Mouse (Mus musculus): ENCODE results near the gene Olfr357. TPM values are rescaled to one million over a fixed set of nuclear protein-coding genes. Genes with fewer than 3 reads are reported as not detected.

Gene Olfr357
- polyA plus RNA-seq (2016; fragmentation: Nextera tagmentation; extraction: Ambion mirVana): not detected in 2 replicates

DNA sequence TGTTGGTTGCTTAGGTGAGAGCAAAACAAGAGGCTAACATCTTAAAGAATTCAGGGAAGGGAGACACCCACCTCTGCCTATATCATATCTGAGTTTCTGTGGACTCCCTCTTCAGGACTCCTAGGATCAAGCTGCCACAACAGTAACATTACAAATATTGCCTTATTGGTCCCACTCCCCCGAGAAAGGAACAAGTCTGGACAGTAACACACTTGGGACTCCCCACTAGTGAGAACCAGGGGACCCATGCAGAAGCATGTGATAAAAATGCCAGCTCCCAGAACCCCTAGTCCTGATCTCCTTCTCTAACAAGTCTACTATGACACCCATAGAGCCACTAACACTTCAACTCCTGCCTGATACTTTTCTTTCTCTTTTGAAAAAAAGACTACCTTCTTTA, at the start of gene Olfr357:
TSS of gene Olfr357 (plus strand) at position 301 of the 400 bp plus-strand sequence.
- H3K4me3 ChIP-seq: no peak within 1 kb of the TSS
- H3K9me3 ChIP-seq: no peaks in the 10 kb centered on the region
- no peaks in the 10 kb centered on the region for H3K4me1 ChIP-seq
- no peak within 1 kb of the TSS for H3K27ac ChIP-seq
- H3K36me3 ChIP-seq: no peaks in the 10 kb centered on the region
- WGBS: 61% methylated on average over 1 of the region's 1 CpGs
- no peak for DNase-seq (ENCODE audit: low spot score)
- H3K27me3 ChIP-seq (ENCODE audit: insufficient read depth, poor library complexity, severe bottlenecking): no peaks in the 10 kb centered on the region

DNA sequence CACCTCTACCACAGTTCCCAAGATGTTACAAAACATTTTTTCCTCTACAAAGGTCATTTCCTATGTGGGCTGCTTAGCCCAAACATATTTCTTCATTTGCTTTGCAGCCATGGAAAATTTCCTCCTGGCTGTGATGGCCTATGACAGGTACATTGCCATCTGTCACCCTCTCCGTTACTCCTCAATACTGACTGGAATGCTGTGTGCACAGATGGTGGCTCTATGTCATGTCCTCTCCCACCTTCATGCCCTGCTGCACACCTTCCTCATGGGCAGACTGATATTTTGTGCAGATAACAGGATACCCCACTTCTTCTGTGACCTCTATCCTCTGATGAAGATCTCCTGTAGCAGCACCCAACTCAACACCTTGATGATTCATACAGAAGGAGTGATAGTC, 3.4 kb downstream of the Olfr357 start:
- H3K9me3 ChIP-seq: no peaks in the 10 kb centered on the region
- H3K27me3 ChIP-seq (ENCODE audit: insufficient read depth, poor library complexity, severe bottlenecking): no peaks in the 10 kb centered on the region
- DNase-seq (ENCODE audit: low spot score): no peak
- H3K4me3 ChIP-seq: no peak overlapping the region
- H3K27ac ChIP-seq: no peak overlapping the region
- 78% methylated on average over 1 of the region's 1 CpGs for whole genome bisulfite sequencing
- no peaks in the 10 kb centered on the region for H3K36me3 ChIP-seq
- no peaks in the 10 kb centered on the region for H3K4me1 ChIP-seq

DNA sequence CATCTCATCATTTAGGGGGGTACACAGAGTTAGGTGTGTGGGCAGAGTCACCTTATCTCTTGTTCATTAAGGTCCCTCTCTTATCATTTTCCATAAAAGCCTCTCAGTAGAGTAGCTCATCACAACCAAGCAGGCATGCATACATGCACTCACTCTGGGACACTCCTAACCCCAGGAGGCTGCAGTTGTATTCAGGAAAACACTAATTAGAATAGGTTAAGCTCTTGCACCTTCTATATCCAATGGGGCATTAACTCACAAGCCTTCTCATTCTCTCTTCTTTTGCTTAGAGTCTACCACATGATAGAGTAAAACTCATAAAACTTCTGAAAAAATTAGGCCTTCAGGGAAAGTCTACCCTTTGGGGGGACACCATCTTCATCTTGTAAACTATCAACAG, 15.6 kb downstream of the Olfr357 start, which contains the start of gene Olfr358:
TSS of gene Olfr358 (minus strand) at position 101 of the 400 bp plus-strand sequence.
- Histone ChIP-seq H3K36me3 (no peaks in the 10 kb centered on the region), H3K4me3 (no peak within 1 kb of the TSS), H3K4me1 (no peaks in the 10 kb centered on the region), H3K9me3 (peaks cover 15% of the 10 kb centered on the region), H3K27ac (no peak within 1 kb of the TSS), H3K27me3 (ENCODE audit: insufficient read depth, poor library complexity, severe bottlenecking) (no peaks in the 10 kb centered on the region)
- DNase-seq (ENCODE audit: low spot score): no peak

Other genes starting within 250 kb of the Olfr357 start
- not detected in 2 replicates for gene Olfr348, start 209.6 kb upstream of the Olfr357 start, polyA plus RNA-seq (2016; fragmentation: Nextera tagmentation; extraction: Ambion mirVana)
- not detected in 2 replicates for gene Olfr50, start 203.3 kb upstream of the Olfr357 start, polyA plus RNA-seq (2016; fragmentation: Nextera tagmentation; extraction: Ambion mirVana)
- gene Olfr3, start 176.8 kb upstream of the Olfr357 start, polyA plus RNA-seq (2016; fragmentation: Nextera tagmentation; extraction: Ambion mirVana): not detected in 2 replicates
- not detected in 2 replicates for gene Olfr350, start 147.5 kb upstream of the Olfr357 start, polyA plus RNA-seq (2016; fragmentation: Nextera tagmentation; extraction: Ambion mirVana)
- gene Olfr351, start 131.2 kb upstream of the Olfr357 start, polyA plus RNA-seq (2016; fragmentation: Nextera tagmentation; extraction: Ambion mirVana): not detected in 2 replicates
- not detected in 2 replicates for gene Olfr352, start 125.4 kb upstream of the Olfr357 start, polyA plus RNA-seq (2016; fragmentation: Nextera tagmentation; extraction: Ambion mirVana)
- not detected in 2 replicates for gene Olfr353, start 100.9 kb upstream of the Olfr357 start, polyA plus RNA-seq (2016; fragmentation: Nextera tagmentation; extraction: Ambion mirVana)
- gene Olfr354, start 88.1 kb upstream of the Olfr357 start, polyA plus RNA-seq (2016; fragmentation: Nextera tagmentation; extraction: Ambion mirVana): not detected in 2 replicates
- gene Olfr355, start 64.9 kb upstream of the Olfr357 start, polyA plus RNA-seq (2016; fragmentation: Nextera tagmentation; extraction: Ambion mirVana): not detected in 2 replicates
- not detected in 2 replicates for gene Olfr356, start 56.7 kb upstream of the Olfr357 start, polyA plus RNA-seq (2016; fragmentation: Nextera tagmentation; extraction: Ambion mirVana)
- gene Olfr358, start 15.5 kb downstream of the Olfr357 start, polyA plus RNA-seq (2016; fragmentation: Nextera tagmentation; extraction: Ambion mirVana): not detected in 2 replicates
- gene Olfr360, start 71.9 kb downstream of the Olfr357 start, polyA plus RNA-seq (2016; fragmentation: Nextera tagmentation; extraction: Ambion mirVana): not detected in 2 replicates
- gene Olfr361, start 95.5 kb downstream of the Olfr357 start, polyA plus RNA-seq (2016; fragmentation: Nextera tagmentation; extraction: Ambion mirVana): not detected in 2 replicates
- not detected in 2 replicates for gene Olfr362, start 124.1 kb downstream of the Olfr357 start, polyA plus RNA-seq (2016; fragmentation: Nextera tagmentation; extraction: Ambion mirVana)
- not detected in 2 replicates for gene Olfr364-ps1, start 145.5 kb downstream of the Olfr357 start, polyA plus RNA-seq (2016; fragmentation: Nextera tagmentation; extraction: Ambion mirVana)
- not detected in 2 replicates for gene Olfr365, start 194.4 kb downstream of the Olfr357 start, polyA plus RNA-seq (2016; fragmentation: Nextera tagmentation; extraction: Ambion mirVana)
- not detected in 2 replicates for gene Olfr366, start 217.7 kb downstream of the Olfr357 start, polyA plus RNA-seq (2016; fragmentation: Nextera tagmentation; extraction: Ambion mirVana)